27 mouse cellular contexts compared by ENCODE assay signal in genomic region chr13:105011300-105011699, GRCm38 (mm10).
"Had no signal": no experiment of that assay in that cellular context is flagged by ENCODE, and none has a peak within 500 bp of the region (broad histone marks: within the 10 kb centered on the region; RNA-seq: fewer than 3 reads in every experiment).

No protein-coding gene starts in this region.

- H3K36me3 ChIP-seq: heart, embryonic 13.5 days; heart, embryonic 15.5 days; hindbrain, embryonic 13.5 days; hindbrain, embryonic 15.5 days; kidney, embryonic 15.5 days; limb, embryonic 13.5 days; limb, embryonic 15.5 days; liver, embryonic 12.5 days had no signal

- H3K4me3 ChIP-seq: heart, adult 2 months; heart, embryonic 13.5 days; heart, embryonic 15.5 days; hindbrain, embryonic 13.5 days; hindbrain, embryonic 15.5 days; kidney, embryonic 15.5 days; limb, embryonic 13.5 days; limb, embryonic 15.5 days; liver, embryonic 12.5 days had no signal

- H3K27ac ChIP-seq: heart, adult 2 months; heart, embryonic 13.5 days; heart, embryonic 15.5 days; hindbrain, embryonic 13.5 days; hindbrain, embryonic 15.5 days; hindbrain, postnatal 0 days; kidney, embryonic 15.5 days; kidney, postnatal 0 days; limb, embryonic 13.5 days; limb, embryonic 15.5 days; liver, embryonic 12.5 days; liver, embryonic 14.5 days had no signal

- DNase-seq: gastrocnemius, postnatal 14 days; gastrocnemius, postnatal 36 days; heart, adult 11 months; heart, adult 2 months; heart, postnatal 14 days; heart, postnatal 36 days; kidney, adult 11 months; kidney, adult 2 months; kidney, adult 9 months; kidney, postnatal 14 days; kidney, postnatal 36 days; layer of hippocampus, adult 9-11 months; layer of hippocampus, postnatal 36 days; left cerebral cortex, postnatal 4 days had no signal

- H3K9me3 ChIP-seq: heart, embryonic 13.5 days; heart, embryonic 15.5 days; hindbrain, embryonic 13.5 days; hindbrain, embryonic 15.5 days; kidney, embryonic 15.5 days; limb, embryonic 13.5 days; limb, embryonic 15.5 days; liver, embryonic 12.5 days had no signal

- H3K27me3 ChIP-seq: heart, embryonic 13.5 days; heart, embryonic 15.5 days; hindbrain, embryonic 13.5 days; hindbrain, embryonic 15.5 days; kidney, embryonic 15.5 days; limb, embryonic 13.5 days; limb, embryonic 15.5 days; liver, embryonic 12.5 days had no signal

- H3K4me1 ChIP-seq: heart, embryonic 13.5 days; heart, embryonic 15.5 days; hindbrain, embryonic 15.5 days; kidney, embryonic 15.5 days; limb, embryonic 13.5 days; limb, embryonic 15.5 days; liver, embryonic 12.5 days had no signal

- ATAC-seq: hindbrain, postnatal 0 days; intestine, embryonic 16.5 days; liver, embryonic 12.5 days had no signal

- H3K9ac ChIP-seq: heart, embryonic 13.5 days; heart, embryonic 15.5 days; hindbrain, embryonic 13.5 days; hindbrain, embryonic 15.5 days; kidney, embryonic 15.5 days; limb, embryonic 13.5 days; limb, embryonic 15.5 days; liver, embryonic 12.5 days; liver, embryonic 14.5 days had no signal

- H3K4me2 ChIP-seq: heart, embryonic 11.5 days; heart, embryonic 13.5 days; heart, embryonic 15.5 days; hindbrain, embryonic 13.5 days; hindbrain, embryonic 15.5 days; kidney, embryonic 15.5 days; limb, embryonic 13.5 days; limb, embryonic 15.5 days; liver, embryonic 12.5 days had no signal
